Mouse (Mus musculus): Measurements from ENCODE around the gene 1700125H20Rik. TPM values are rescaled to one million over a fixed set of nuclear protein-coding genes. Genes with fewer than 3 reads are reported as not detected.

1700125H20Rik gene
- total and polyA plus RNA-seq, 3 experiments, result not detected

DNA sequence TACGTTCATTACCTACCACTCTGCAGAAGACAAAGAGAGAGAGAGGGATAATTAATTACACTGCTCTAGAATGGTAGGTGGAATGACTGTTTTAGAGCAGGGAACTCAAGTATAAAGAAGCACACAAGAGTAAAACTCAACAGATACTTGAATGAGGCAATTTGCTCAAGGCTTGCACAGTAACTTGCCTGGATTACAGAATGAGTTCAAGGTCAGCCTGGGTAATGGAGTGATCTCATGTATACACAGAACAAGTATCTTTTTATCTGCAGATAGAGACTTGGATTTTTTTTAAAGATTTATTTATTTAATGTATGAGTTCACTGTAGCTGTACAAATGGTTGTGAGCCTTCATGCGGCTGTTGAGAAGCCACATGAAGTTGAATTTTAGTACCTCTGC lies 40.9 kb downstream of the 1700125H20Rik start:
- no peak for DNase-seq (ENCODE audit: low read depth, low spot score)
- Histone ChIP-seq H3K9ac (ENCODE audit: control insufficient read depth, low read depth, low read length, poor library complexity, severe bottlenecking) (no peak overlapping the region), H3K79me2 (ENCODE audit: control insufficient read depth, insufficient read depth, low read length, poor library complexity) (no peaks in the 10 kb centered on the region), H3K36me3 (ENCODE audit: control insufficient read depth in 1 of 2, insufficient read depth in 2 of 2, low read length in 2 of 2) (peaks cover 15 to 54% of the 10 kb centered on the region in 2 experiments), H3K27ac (ENCODE audit: control insufficient read depth, low read depth, low read length) (no peak overlapping the region), H3K4me1 (ENCODE audit: control insufficient read depth in 1 of 2, insufficient read depth in 2 of 2, low read length in 2 of 2) (peaks cover 3 to 14% of the 10 kb centered on the region in 2 experiments), H3K27me3 (ENCODE audit: control insufficient read depth in 1 of 2, insufficient read depth in 2 of 2, low read length in 2 of 2) (no peaks in the 10 kb centered on the region), H3K9me3 (replicated peaks; ENCODE audit: insufficient read depth, low read length) (no peaks in the 10 kb centered on the region), H3K4me3 (ENCODE audit: control insufficient read depth in 1 of 2, insufficient read depth in 1 of 2, low read depth in 2 of 2, low read length in 2 of 2) (no peak overlapping the region)
- TF ChIP-seq MAX (IDR thresholded peaks at IDR 0.05; ENCODE audit: low read length), result no peak
- no peak for TF ChIP-seq TCF12 (IDR thresholded peaks at IDR 0.05; ENCODE audit: low read depth, low read length)
- no peak for TF ChIP-seq CHD1 (IDR thresholded peaks at IDR 0.05; ENCODE audit: low read depth, low read length)
- no peak for TF ChIP-seq ZNF384 (IDR thresholded peaks at IDR 0.05; ENCODE audit: low read depth, low read length)
- no peak for TF ChIP-seq E2F4 (IDR thresholded peaks at IDR 0.05; ENCODE audit: borderline replicate concordance, low read depth, low read length)
- no peak for TF ChIP-seq MXI1 (IDR thresholded peaks at IDR 0.05; ENCODE audit: low read depth, low read length)
- no peak for TF ChIP-seq RAD21 (IDR thresholded peaks at IDR 0.05; ENCODE audit: low read depth, low read length)
- no peak for TF ChIP-seq CHD2 (IDR thresholded peaks at IDR 0.05; ENCODE audit: low read length)
- TF ChIP-seq SIN3A (IDR thresholded peaks at IDR 0.05; ENCODE audit: low read length), result no peak
- no peak for TF ChIP-seq KAT2A (conservative IDR thresholded peaks at IDR 0.05; ENCODE audit: low read depth, low read length)
- no peak for TF ChIP-seq ELF1 (IDR thresholded peaks at IDR 0.05; ENCODE audit: low read depth, low read length)
- no peak for TF ChIP-seq UBTF (IDR thresholded peaks at IDR 0.05; ENCODE audit: borderline replicate concordance, insufficient read depth, low read depth, low read length)
- no peak for TF ChIP-seq MAFK (IDR thresholded peaks at IDR 0.05; ENCODE audit: borderline replicate concordance, low read depth, low read length)
- TF ChIP-seq POLR2AphosphoS2 (IDR thresholded peaks at IDR 0.05; ENCODE audit: low read length), result no peak
- no peak for TF ChIP-seq USF1 (IDR thresholded peaks at IDR 0.05; ENCODE audit: low read depth, low read length)
- no peak for TF ChIP-seq HCFC1 (IDR thresholded peaks at IDR 0.05; ENCODE audit: low read depth, low read length)
- no peak for TF ChIP-seq RCOR1 (IDR thresholded peaks at IDR 0.05; ENCODE audit: low read depth, low read length)
- no peak for TF ChIP-seq GABPA (IDR thresholded peaks at IDR 0.05; ENCODE audit: low read depth, low read length)

DNA sequence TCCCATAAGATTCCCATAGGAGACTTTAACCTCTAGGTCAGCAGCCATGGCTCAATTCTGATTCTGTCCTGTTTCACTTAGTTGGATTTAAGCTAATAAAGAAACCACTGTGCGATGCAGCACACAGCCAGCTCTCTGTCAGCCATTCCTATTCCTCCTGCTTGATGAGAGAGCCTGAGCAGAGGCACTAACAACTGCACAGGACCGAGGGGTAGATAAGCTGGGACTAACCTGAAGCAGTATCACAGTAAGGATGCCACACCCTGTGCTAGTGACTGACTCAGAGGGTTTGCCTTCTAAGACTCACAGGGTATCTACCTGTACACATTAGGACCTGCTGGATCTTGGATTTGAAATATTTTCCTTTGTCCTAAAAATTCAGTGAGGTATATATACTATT lies 43.0 kb downstream of the 1700125H20Rik start:
- TF ChIP-seq RAD21 (IDR thresholded peaks at IDR 0.05; ENCODE audit: low read depth, low read length) (no peak), TAL1 (IDR thresholded peaks at IDR 0.05; ENCODE audit: low read length) (0 out of 2 replicates have a peak, but pooled peaks have one; percentile 3)
- H3K36me3 ChIP-seq (ENCODE audit: control insufficient read depth in 1 of 2, insufficient read depth in 2 of 2, low read length in 2 of 2), result peaks cover 4 to 47% of the 10 kb centered on the region in 2 experiments

More for the DNA sequence above, 43.0 kb downstream of the 1700125H20Rik start:
- DNase-seq (ENCODE audit: low read depth, low spot score), result peak; percentile 53
- H3K27me3 ChIP-seq (ENCODE audit: control insufficient read depth in 1 of 2, insufficient read depth in 2 of 2, low read length in 2 of 2), result no peaks in the 10 kb centered on the region
- H3K4me1 ChIP-seq (ENCODE audit: control insufficient read depth in 1 of 2, insufficient read depth in 2 of 2, low read length in 2 of 2), result peaks cover 0 to 3% of the 10 kb centered on the region in 2 experiments; a peak in 2 of 4 replicates
- no peaks in the 10 kb centered on the region for H3K9me3 ChIP-seq (replicated peaks; ENCODE audit: insufficient read depth, low read length)
- no peak overlapping the region for H3K27ac ChIP-seq (ENCODE audit: control insufficient read depth, low read depth, low read length)
- no peak overlapping the region for H3K4me3 ChIP-seq (ENCODE audit: control insufficient read depth in 1 of 2, insufficient read depth in 1 of 2, low read depth in 2 of 2, low read length in 2 of 2)
- 0 out of 2 replicates have a peak, but pooled peaks cover 1% of the 10 kb centered on the region for H3K79me2 ChIP-seq (ENCODE audit: control insufficient read depth, insufficient read depth, low read length, poor library complexity)
- no peak overlapping the region for H3K9ac ChIP-seq (ENCODE audit: control insufficient read depth, low read depth, low read length, poor library complexity, severe bottlenecking)

All from MEL (cell line).